Mouse (Mus musculus): ENCODE results near the gene Stambp. TPM values are rescaled to one million over a fixed set of nuclear protein-coding genes. Genes with fewer than 3 reads are reported as not detected.

Stambp gene
- polyA plus RNA-seq, 1 experiment from 2014 or later, result 16.5 TPM

Other genes with a start within 250 kb of the Stambp start
- gene Mthfd2, start 246.8 kb downstream of the Stambp start, polyA plus RNA-seq (2016; fragmentation: Nextera tagmentation; extraction: Ambion mirVana), result 64.9 and 94.0 TPM in 2 replicates
- gene Mob1a, start 246.7 kb downstream of the Stambp start, polyA plus RNA-seq (2016; fragmentation: Nextera tagmentation; extraction: Ambion mirVana), result 54.1 and 63.3 TPM in 2 replicates
- 162 and 171 TPM in 2 replicates for gene Bola3, start 223.6 kb downstream of the Stambp start, polyA plus RNA-seq (2016; fragmentation: Nextera tagmentation; extraction: Ambion mirVana)
- 40.1 and 42.7 TPM in 2 replicates for gene Tet3, start 113.6 kb downstream of the Stambp start, polyA plus RNA-seq (2016; fragmentation: Nextera tagmentation; extraction: Ambion mirVana)
- 58.0 and 69.5 TPM in 2 replicates for gene Dguok, start 65.8 kb downstream of the Stambp start, polyA plus RNA-seq (2016; fragmentation: Nextera tagmentation; extraction: Ambion mirVana)
- 0.43 and 1.3 TPM in 2 replicates for gene Actg2, start 36.5 kb downstream of the Stambp start, polyA plus RNA-seq (2016; fragmentation: Nextera tagmentation; extraction: Ambion mirVana)
- not detected in 2 replicates for gene Clec4f, start 83.5 kb upstream of the Stambp start, polyA plus RNA-seq (2016; fragmentation: Nextera tagmentation; extraction: Ambion mirVana)
- gene Cd207, start 105.1 kb upstream of the Stambp start, polyA plus RNA-seq (2016; fragmentation: Nextera tagmentation; extraction: Ambion mirVana), result not detected in 2 replicates
- 6.3 and 10.7 TPM in 2 replicates for gene Vax2, start 138.5 kb upstream of the Stambp start, polyA plus RNA-seq (2016; fragmentation: Nextera tagmentation; extraction: Ambion mirVana)
- not detected in 2 replicates for gene Atp6v1b1, start 170.3 kb upstream of the Stambp start, polyA plus RNA-seq (2016; fragmentation: Nextera tagmentation; extraction: Ambion mirVana)
- gene Ankrd53, start 189.9 kb upstream of the Stambp start, polyA plus RNA-seq (2016; fragmentation: Nextera tagmentation; extraction: Ambion mirVana), result 0.16 and 0.28 TPM in 2 replicates
- gene Tex261, start 203.1 kb upstream of the Stambp start, polyA plus RNA-seq (2016; fragmentation: Nextera tagmentation; extraction: Ambion mirVana), result 82.9 and 83.5 TPM in 2 replicates
- 16.9 and 23.6 TPM in 2 replicates for gene Nagk, start 222.3 kb upstream of the Stambp start, polyA plus RNA-seq (2016; fragmentation: Nextera tagmentation; extraction: Ambion mirVana)